Mouse (Mus musculus) heart, embryonic 13.5 days (tissue): ENCODE results near the gene Antxr1. TPM values are rescaled to one million over a fixed set of nuclear protein-coding genes. Genes with fewer than 3 reads are reported as not detected.

Experiments used
- ATAC-seq: fragments of 200-750 bp; cut with Nextera tagmentation; 2 replicates; pipeline ENCODE4 v1.8.0; 2017; ENCODE audit warnings: moderate TSS enrichment; ENCODE audit not compliant: insufficient number of reproducible peaks, low FRiP score, low TSS enrichment; ENCODE audit errors: extremely low read depth
- H3K27ac ChIP-seq: fragments of 300-500 bp; sonication (generic); replicated peaks from 2 replicates; pipeline ENCODE4 v1.5.1; 2015; ENCODE audit warnings: moderate library complexity, mild to moderate bottlenecking, inconsistent platforms
- H3K27me3 ChIP-seq: fragments of 300-500 bp; sonication (generic); replicated peaks from 2 replicates; pipeline ENCODE4 v1.6.1; 2015; ENCODE audit warnings: mild to moderate bottlenecking, inconsistent platforms
- H3K36me3 ChIP-seq: fragments of 300-500 bp; sonication (generic); 2 replicates; pipeline ENCODE4 v1.6.1; 2015; ENCODE audit warnings: mild to moderate bottlenecking, inconsistent platforms
- H3K4me1 ChIP-seq: fragments of 300-500 bp; sonication (generic); 2 replicates; pipeline ENCODE4 v1.6.1; 2015; ENCODE audit warnings: inconsistent platforms
- H3K4me2 ChIP-seq: fragments of 300-500 bp; sonication (generic); 2 replicates; pipeline ENCODE4 v1.6.1; 2015; ENCODE audit warnings: inconsistent platforms, mild to moderate bottlenecking, moderate library complexity
- H3K4me3 ChIP-seq: fragments of 300-500 bp; sonication (generic); 2 replicates; pipeline ENCODE4 v1.5.1; 2015; ENCODE audit warnings: moderate library complexity, mild to moderate bottlenecking, inconsistent platforms
- H3K9ac ChIP-seq: fragments of 300-500 bp; sonication (generic); 2 replicates; pipeline ENCODE4 v1.6.1; 2015; ENCODE audit warnings: inconsistent platforms, mild to moderate bottlenecking, moderate library complexity
- H3K9me3 ChIP-seq: fragments of 300-500 bp; sonication (generic); 2 replicates; pipeline ENCODE4 v1.6.1; 2016; ENCODE audit warnings: inconsistent platforms
- WGBS: fragments of 180-500 bp; shearing (Covaris S2); methylation state at CpG from one replicate; pipeline ENCODE4 v1.1.7; 2015; ENCODE audit warnings: mixed read lengths; 5-methylcytosine and 5-hydroxymethylcytosine counted together
- polyA plus RNA-seq: library from polyadenylated mRNA; unstranded; fragments of >200 nt; fragmentation: Nextera tagmentation; extraction: Ambion mirVana; gene quantifications from 2 replicates; pipeline ENCODE4 v1.2.1, GENCODE M21; 2015

The Antxr1 gene
- polyA plus RNA-seq, 1 experiment from 2014 or later = 4.5 TPM

GRCm38 (mm10) chr6:87139796-87140553 lies 195.6 kb downstream of the Antxr1 start:
- Histone ChIP-seq H3K36me3 (peaks cover 13% of the 10 kb centered on the region), H3K4me3 (no peak overlapping the region), H3K9me3 (no peaks in the 10 kb centered on the region), H3K4me1 (peaks cover 15% of the 10 kb centered on the region), H3K27ac (no peak overlapping the region), H3K4me2 (no peak overlapping the region), H3K9ac (no peak overlapping the region), H3K27me3 (no peaks in the 10 kb centered on the region)
- WGBS = 67% methylated on average over 12 of the region's 12 CpGs
- ATAC-seq = no peak

- H3K9ac ChIP-seq = no peak overlapping the region
- no peak overlapping the region for H3K27ac ChIP-seq
- H3K9me3 ChIP-seq = no peaks in the 10 kb centered on the region
- ATAC-seq = no peak
- peaks cover 13% of the 10 kb centered on the region for H3K36me3 ChIP-seq
- H3K4me1 ChIP-seq = peaks cover 7% of the 10 kb centered on the region
- WGBS = 52% methylated on average over 5 of the region's 5 CpGs
- no peaks in the 10 kb centered on the region for H3K27me3 ChIP-seq
- no peak overlapping the region for H3K4me2 ChIP-seq
- H3K4me3 ChIP-seq = no peak overlapping the region
These were observed 197.1 kb downstream of the Antxr1 start for GRCm38 (mm10) chr6:87138479-87138878.

- WGBS = 62% methylated on average over 12 of the region's 12 CpGs
- H3K27ac ChIP-seq = no peak overlapping the region
- no peak for ATAC-seq
These were observed 201.6 kb downstream of the Antxr1 start for GRCm38 (mm10) chr6:87133966-87134546.

GRCm38 (mm10) chr6:87133520-87133919 lies 202.1 kb downstream of the Antxr1 start:
- ATAC-seq = no peak
- no peak overlapping the region for H3K4me2 ChIP-seq
- H3K4me3 ChIP-seq = no peak overlapping the region
- H3K27me3 ChIP-seq = no peaks in the 10 kb centered on the region
- H3K9me3 ChIP-seq = no peaks in the 10 kb centered on the region
- no peaks in the 10 kb centered on the region for H3K4me1 ChIP-seq
- no peak overlapping the region for H3K27ac ChIP-seq
- WGBS = 80% methylated on average over 3 of the region's 3 CpGs
- peaks cover 13% of the 10 kb centered on the region for H3K36me3 ChIP-seq
- H3K9ac ChIP-seq = no peak overlapping the region

More at GRCm38 (mm10) chr6:87133966-87134546, 201.6 kb downstream of the Antxr1 start:
- no peak overlapping the region for H3K4me3 ChIP-seq
- H3K27me3 ChIP-seq = no peaks in the 10 kb centered on the region
- peaks cover 13% of the 10 kb centered on the region for H3K36me3 ChIP-seq
- no peak overlapping the region for H3K4me2 ChIP-seq
- H3K9ac ChIP-seq = no peak overlapping the region
- no peaks in the 10 kb centered on the region for H3K4me1 ChIP-seq
- no peaks in the 10 kb centered on the region for H3K9me3 ChIP-seq

GRCm38 (mm10) chr6:87131078-87131477 lies 204.5 kb downstream of the Antxr1 start:
- no peak overlapping the region for H3K9ac ChIP-seq
- no peak overlapping the region for H3K4me2 ChIP-seq
- no peak overlapping the region for H3K4me3 ChIP-seq
- no peaks in the 10 kb centered on the region for H3K9me3 ChIP-seq
- H3K4me1 ChIP-seq = peaks cover 10% of the 10 kb centered on the region
- ATAC-seq = no peak
- H3K27me3 ChIP-seq = no peaks in the 10 kb centered on the region
- WGBS = 71% methylated on average over 1 of the region's 1 CpGs
- peaks cover 6% of the 10 kb centered on the region for H3K36me3 ChIP-seq
- no peak overlapping the region for H3K27ac ChIP-seq

- Histone ChIP-seq H3K9ac (no peak overlapping the region), H3K4me1 (peaks cover 10% of the 10 kb centered on the region), H3K27me3 (no peaks in the 10 kb centered on the region), H3K9me3 (no peaks in the 10 kb centered on the region), H3K27ac (no peak overlapping the region), H3K4me3 (no peak overlapping the region), H3K36me3 (peaks cover 1% of the 10 kb centered on the region), H3K4me2 (no peak overlapping the region)
- ATAC-seq = no peak
- 83% methylated on average over 7 of the region's 7 CpGs for WGBS
These were observed 205.0 kb downstream of the Antxr1 start for GRCm38 (mm10) chr6:87130628-87131027.

GRCm38 (mm10) chr6:87129861-87130260 lies 205.8 kb downstream of the Antxr1 start:
- Histone ChIP-seq H3K4me3 (no peak overlapping the region), H3K36me3 (no peaks in the 10 kb centered on the region), H3K27me3 (no peaks in the 10 kb centered on the region), H3K4me1 (peaks cover 10% of the 10 kb centered on the region), H3K9me3 (no peaks in the 10 kb centered on the region), H3K27ac (no peak overlapping the region), H3K9ac (no peak overlapping the region), H3K4me2 (no peak overlapping the region)
- 87% methylated on average over 8 of the region's 8 CpGs for WGBS
- no peak for ATAC-seq

GRCm38 (mm10) chr6:87127049-87127753 lies 208.4 kb downstream of the Antxr1 start:
- no peaks in the 10 kb centered on the region for H3K27me3 ChIP-seq
- no peak overlapping the region for H3K9ac ChIP-seq
- no peak overlapping the region for H3K4me3 ChIP-seq
- no peaks in the 10 kb centered on the region for H3K36me3 ChIP-seq
- H3K4me2 ChIP-seq = no peak overlapping the region
- no peak overlapping the region for H3K27ac ChIP-seq
- H3K4me1 ChIP-seq = peaks cover 10% of the 10 kb centered on the region
- WGBS = 38% methylated on average over 8 of the region's 8 CpGs
- H3K9me3 ChIP-seq = no peaks in the 10 kb centered on the region
- no peak; the same call in 1 of the 2 replicates for ATAC-seq

- H3K4me1 ChIP-seq = peaks cover 20% of the 10 kb centered on the region
- H3K4me3 ChIP-seq = no peak overlapping the region
- no peak overlapping the region for H3K4me2 ChIP-seq
- no peak overlapping the region for H3K27ac ChIP-seq
- no peaks in the 10 kb centered on the region for H3K36me3 ChIP-seq
- H3K27me3 ChIP-seq = no peaks in the 10 kb centered on the region
- WGBS = 75% methylated on average over 4 of the region's 4 CpGs
- no peaks in the 10 kb centered on the region for H3K9me3 ChIP-seq
- no peak overlapping the region for H3K9ac ChIP-seq
- no peak for ATAC-seq
These were observed 211.6 kb downstream of the Antxr1 start for GRCm38 (mm10) chr6:87123973-87124372.

- Histone ChIP-seq H3K9ac (no peak overlapping the region), H3K4me2 (no peak overlapping the region), H3K4me1 (peaks cover 20% of the 10 kb centered on the region), H3K27me3 (no peaks in the 10 kb centered on the region), H3K9me3 (no peaks in the 10 kb centered on the region), H3K27ac (no peak overlapping the region), H3K4me3 (no peak overlapping the region), H3K36me3 (no peaks in the 10 kb centered on the region)
- no peak for ATAC-seq
- 76% methylated on average over 6 of the region's 6 CpGs for WGBS
These were observed 212.2 kb downstream of the Antxr1 start for GRCm38 (mm10) chr6:87123406-87123805.

GRCm38 (mm10) chr6:87121961-87122360 lies 213.7 kb downstream of the Antxr1 start:
- 57% methylated on average over 7 of the region's 7 CpGs for WGBS

More at GRCm38 (mm10) chr6:87121961-87122360, 213.7 kb downstream of the Antxr1 start:
- H3K36me3 ChIP-seq = no peaks in the 10 kb centered on the region
- no peak overlapping the region for H3K27ac ChIP-seq
- H3K9me3 ChIP-seq = no peaks in the 10 kb centered on the region
- H3K4me3 ChIP-seq = no peak overlapping the region
- no peak overlapping the region for H3K9ac ChIP-seq
- H3K27me3 ChIP-seq = no peaks in the 10 kb centered on the region
- H3K4me1 ChIP-seq = peaks cover 12% of the 10 kb centered on the region
- ATAC-seq = no peak
- no peak overlapping the region for H3K4me2 ChIP-seq
